ENCODE assay signal across 23 mouse cellular contexts in the genomic region with DNA sequence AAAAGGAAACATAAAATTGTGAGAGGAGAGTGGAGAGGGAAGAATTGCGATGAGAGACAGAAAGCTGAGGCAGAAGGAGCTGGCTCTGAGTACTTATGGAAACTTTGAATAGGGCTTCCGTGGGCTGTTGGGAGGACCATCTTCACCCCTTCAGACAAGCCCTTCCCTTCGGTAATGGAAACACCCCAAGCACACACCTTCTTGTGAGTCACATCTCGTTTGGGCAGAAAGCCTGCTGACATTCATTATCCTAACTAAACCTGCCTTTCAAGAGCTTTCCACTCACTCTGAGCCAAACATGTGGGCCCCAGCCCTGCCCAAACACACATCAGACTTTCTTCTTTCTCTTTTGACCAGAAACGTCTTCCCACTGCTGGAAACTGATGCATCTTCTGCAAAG.
A peak's percentile ranks its signal among the peaks of the same experiment; 100 is the strongest.
DNase-seq lines count a peak whose midpoint lies in the region; ATAC-seq lines count a peak whose summit lies in the region.
"Had no signal": no experiment of that assay in that cellular context is flagged by ENCODE, and none has a peak within 500 bp of the region (broad histone marks: within the 10 kb centered on the region; RNA-seq: fewer than 3 reads in every experiment).

No protein-coding gene starts in this region.

- no peak overlapping the region for H3K4me3 ChIP-seq in limb, embryonic 15.5 days
- H3K4me3 ChIP-seq: embryonic facial prominence, embryonic 12.5 days; erythroblast, embryonic 14.5 days; forebrain, embryonic 10.5 days; gastrocnemius, adult 2 months; heart, embryonic 12.5 days; hindbrain, embryonic 15.5 days had no signal

- H3K9ac ChIP-seq in limb, embryonic 15.5 days: no peak overlapping the region
- H3K9ac ChIP-seq: embryonic facial prominence, embryonic 12.5 days; heart, embryonic 12.5 days; hindbrain, embryonic 15.5 days had no signal

- peaks cover 5% of the 10 kb centered on the region for H3K27me3 ChIP-seq in limb, embryonic 15.5 days
- H3K27me3 ChIP-seq: hindbrain, embryonic 15.5 days had no signal

- no peak for ATAC-seq in limb, embryonic 15.5 days (ENCODE audit: insufficient number of reproducible peaks, low FRiP score, low TSS enrichment, low read depth)
- ATAC-seq: forebrain, embryonic 14.5 days; Patski had no signal

- H3K9me3 ChIP-seq in limb, embryonic 15.5 days: no peaks in the 10 kb centered on the region
- H3K9me3 ChIP-seq: embryonic facial prominence, embryonic 12.5 days; forebrain, embryonic 10.5 days; G1E; heart, embryonic 12.5 days; hindbrain, embryonic 15.5 days had no signal

- H3K4me1 ChIP-seq in limb, embryonic 15.5 days: peaks cover 28% of the 10 kb centered on the region; the same call in 1 of the 2 replicates
- H3K4me1 ChIP-seq: embryonic facial prominence, embryonic 12.5 days; forebrain, embryonic 10.5 days; hindbrain, embryonic 15.5 days had no signal

- no peak overlapping the region for H3K4me2 ChIP-seq in limb, embryonic 15.5 days
- H3K4me2 ChIP-seq: embryonic facial prominence, embryonic 12.5 days; heart, embryonic 12.5 days; hindbrain, embryonic 15.5 days had no signal

- DNase-seq in CD4-positive, CD25-positive, alpha-beta regulatory T cell, adult 2 months (ENCODE audit: low read depth, low spot score): peak; percentile 23
- peak; percentile 65 for DNase-seq in NIH3T3 (ENCODE audit: low read depth)
- DNase-seq in induced T-regulatory cell, adult 2 months (ENCODE audit: low read depth): peak; percentile 16
- no peak for DNase-seq in Muller cell, postnatal 12 days (ENCODE audit: inconsistent ontology term)
- DNase-seq in layer of hippocampus, adult 18-20 months (ENCODE audit: low spot score in 2 of 2): no peak
- no peak for DNase-seq in adrenal gland, adult (ENCODE audit: inconsistent age in 2 of 2, low spot score in 1 of 2)
- DNase-seq in kidney, postnatal 36 days: no peak
- DNase-seq: adrenal gland, adult 8-10 months; adrenal gland, postnatal 36 days; B cell, adult 2 months; cerebellum, adult 2 months; cerebellum, postnatal 10 days; gastrocnemius, adult 2 months; gastrocnemius, postnatal 25 days had no signal

- peak overlapping the region; percentile 50; the same call in 1 of the 2 replicates for H3K27ac ChIP-seq in limb, embryonic 15.5 days
- H3K27ac ChIP-seq: embryonic facial prominence, embryonic 12.5 days; forebrain, embryonic 10.5 days; gastrocnemius, adult 2 months; hindbrain, embryonic 15.5 days had no signal

- no peaks in the 10 kb centered on the region for H3K36me3 ChIP-seq in limb, embryonic 15.5 days
- H3K36me3 ChIP-seq: embryonic facial prominence, embryonic 12.5 days; forebrain, embryonic 10.5 days; G1E; heart, embryonic 12.5 days; hindbrain, embryonic 15.5 days had no signal

- 22% methylated on average over 5 of the region's 5 CpGs for WGBS in limb, embryonic 15.5 days

Comparison
In these comparisons a context has a peak if more than half of its experiments do, and no peak if none do; other contexts are left out.
1. DNase-seq: peak in CD4-positive, CD25-positive, alpha-beta regulatory T cell, adult 2 months (single experiment), NIH3T3 (single experiment) and induced T-regulatory cell, adult 2 months (single experiment); none in Muller cell, postnatal 12 days (single experiment), layer of hippocampus, adult 18-20 months (0 of 2), adrenal gland, adult (0 of 2) and kidney, postnatal 36 days (0 of 2).